Mouse (Mus musculus) adrenal gland, adult 18-20 months (tissue): ENCODE results near the gene Ubqln4. TPM values are rescaled to one million over a fixed set of nuclear protein-coding genes. Genes with fewer than 3 reads are reported as not detected.
"Not testable (repeated sequence)": the region's sequence is repeated elsewhere in the genome, so short reads cannot be mapped to it uniquely, and the experiment has no call there.

Source experiments
- DNase-seq, 2 experiments: peaks; one replicate each; pipeline ENCODE4 v3.0.0; 2021 to 2022; ENCODE audit warnings: low spot score in 2 of 2
- microRNA-seq, 2 experiments: library from miRNA; unstranded; fragments of <30 nt; microRNA quantifications; one replicate each; pipeline ENCODE4 v1.2.0; 2021; ENCODE audit warnings: borderline number of aligned reads in 2 of 2
- total RNA-seq, 2 experiments: library from RNA; stranded (reverse); gene quantifications; 1 replicate in 1 of 2; 2 replicates in 1 of 2; pipeline ENCODE4 v1.2.3; 2021

Gene Ubqln4
- total RNA-seq, 2 experiments from 2014 or later = 72.9 to 96.6 TPM

DNA sequence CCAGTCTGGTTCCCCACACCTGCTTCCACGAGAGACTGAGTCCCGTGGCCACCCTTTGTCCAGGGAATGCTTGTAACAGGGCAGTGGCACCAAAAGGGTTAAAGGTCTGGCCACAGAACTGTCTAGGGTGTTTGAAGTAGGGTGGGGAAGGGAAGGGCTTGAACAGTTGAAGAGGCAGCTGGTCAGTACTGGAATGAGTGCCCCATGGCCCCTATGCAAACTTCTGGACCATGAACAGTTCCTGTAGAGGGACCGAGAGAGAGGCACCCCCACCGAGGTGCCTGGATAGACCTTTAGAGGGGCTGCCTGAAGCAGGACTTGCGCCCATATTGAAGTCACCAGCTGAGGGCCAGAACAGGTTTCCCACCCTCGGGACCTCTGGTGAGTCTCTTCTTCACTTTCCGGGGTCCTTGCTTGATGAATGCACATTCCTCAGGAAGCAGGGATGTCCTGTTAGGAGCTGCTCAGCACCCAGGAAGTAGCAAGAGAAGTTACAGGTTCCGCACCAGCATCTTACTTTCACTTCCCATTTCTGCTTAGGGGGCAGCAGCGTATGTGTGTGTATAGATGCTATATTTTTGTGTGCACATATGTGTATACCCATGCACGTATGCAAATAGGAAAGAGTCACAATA, 39.5 kb downstream of the Ubqln4 start:
- DNase-seq = no peak

DNA sequence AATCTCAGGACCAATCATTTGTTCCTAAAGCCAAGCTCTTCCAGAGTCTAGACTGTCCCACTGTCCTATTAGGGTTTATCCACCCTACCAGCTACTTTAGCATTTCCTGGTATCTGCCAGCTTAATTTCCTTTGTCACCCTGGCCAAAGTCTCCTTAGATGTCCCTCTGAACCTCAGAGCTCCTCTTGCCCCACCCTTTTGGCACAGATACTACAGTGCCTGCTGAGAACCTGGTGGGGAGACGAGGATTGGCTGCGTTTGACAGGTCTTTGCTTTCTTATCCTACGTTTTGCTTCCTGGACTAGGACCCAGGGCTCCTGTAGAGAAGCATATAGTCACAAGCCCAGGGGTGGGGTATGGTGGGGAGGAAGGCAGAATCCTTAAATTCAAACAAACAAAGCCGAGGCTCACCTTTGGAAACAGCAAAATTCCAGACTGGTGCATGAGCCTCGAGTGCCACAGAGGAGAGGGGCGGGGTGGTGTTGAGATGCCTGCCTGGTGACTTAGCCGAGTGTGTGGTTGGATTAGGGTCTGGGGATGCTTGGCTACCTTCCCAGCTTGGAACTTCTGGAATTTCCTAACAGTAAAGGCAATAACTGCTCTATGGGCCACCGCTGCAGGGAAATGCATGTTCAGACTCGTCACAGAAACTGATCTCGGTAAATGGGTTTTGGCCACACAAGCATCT, 40.5 kb downstream of the Ubqln4 start:
- DNase-seq = no peak

DNA sequence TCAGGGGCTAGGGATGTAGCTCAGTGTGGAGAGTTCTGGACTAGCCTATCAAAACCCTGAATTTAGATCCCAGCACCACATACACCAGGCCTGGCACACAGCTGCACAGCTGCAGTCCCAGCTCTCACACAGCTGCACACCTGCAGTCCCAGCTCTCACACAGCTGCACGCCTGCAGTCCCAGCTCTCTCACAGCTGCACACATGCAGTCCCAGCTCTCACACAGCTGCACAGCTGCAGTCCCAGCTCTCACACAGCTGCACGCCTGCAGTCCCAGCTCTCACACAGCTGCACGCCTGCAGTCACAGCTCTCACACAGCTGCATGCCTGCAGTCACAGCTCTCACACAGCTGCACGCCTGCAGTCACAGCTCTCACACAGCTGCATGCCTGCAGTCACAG, 43.0 kb downstream of the Ubqln4 start:
- DNase-seq = not testable (repeated sequence)

DNA sequence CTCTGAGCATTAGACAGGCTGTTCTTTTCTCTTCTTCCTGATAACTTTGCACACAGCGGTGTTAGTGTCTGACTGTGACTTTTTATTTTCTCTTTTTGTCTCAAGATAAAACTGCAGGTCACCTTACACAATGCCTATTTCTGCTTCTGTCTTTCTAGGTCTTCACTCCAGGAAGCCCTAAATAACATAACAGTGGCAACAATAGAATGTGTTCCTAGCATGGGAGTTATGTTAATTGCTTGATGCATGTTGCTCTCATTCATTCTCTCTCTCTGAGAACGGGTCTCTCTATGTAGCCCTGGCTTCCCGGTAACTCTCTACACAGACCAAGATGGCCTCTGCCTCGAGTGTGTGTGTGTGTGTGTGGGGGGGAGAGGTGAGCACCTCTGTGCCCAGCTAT, 48.9 kb downstream of the Ubqln4 start:
- no peak for DNase-seq

DNA sequence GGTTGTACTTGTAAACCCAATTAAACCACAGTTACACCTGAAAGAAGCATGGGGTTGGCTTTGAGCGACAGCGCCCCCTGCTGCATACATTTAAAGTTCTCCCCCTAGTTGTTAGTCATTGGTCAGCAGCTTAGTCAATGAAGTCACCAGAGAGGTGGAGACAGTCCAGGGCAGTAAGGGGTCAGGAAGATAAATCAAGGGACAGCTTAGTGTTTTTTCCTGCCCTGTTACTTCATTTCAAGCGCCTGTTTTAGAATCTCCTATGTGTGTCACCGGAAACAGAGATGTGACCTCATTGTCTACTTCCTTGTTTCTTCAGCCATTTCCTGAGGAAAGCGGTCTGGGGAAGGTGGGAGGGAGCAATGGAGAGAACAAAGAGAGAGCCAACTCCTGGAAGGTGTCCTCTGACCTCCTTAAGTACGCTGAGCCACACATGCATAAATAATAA, 50.2 kb downstream of the Ubqln4 start:
- DNase-seq = peak; percentile 75 to 82

DNA sequence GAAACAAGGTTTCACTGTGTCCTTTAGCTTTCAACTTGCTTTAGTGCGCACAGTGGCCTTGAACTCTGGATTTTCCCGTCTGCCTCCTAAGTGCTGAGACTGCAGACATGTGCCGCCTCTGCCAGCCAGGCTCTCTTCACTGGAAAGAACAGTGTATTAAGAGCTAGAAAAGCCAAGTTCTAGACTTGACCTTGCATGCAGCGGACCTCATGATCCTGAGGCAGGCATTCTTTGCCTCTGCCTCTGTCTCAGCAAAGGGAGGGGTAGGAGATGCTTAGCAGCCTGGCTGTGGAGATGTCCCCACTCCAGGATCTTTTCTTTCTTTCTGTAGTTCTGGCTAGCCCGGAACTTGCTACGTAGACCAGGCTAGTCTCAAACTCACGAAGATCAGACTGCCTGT, 51.3 kb downstream of the Ubqln4 start:
- no peak for DNase-seq

DNA sequence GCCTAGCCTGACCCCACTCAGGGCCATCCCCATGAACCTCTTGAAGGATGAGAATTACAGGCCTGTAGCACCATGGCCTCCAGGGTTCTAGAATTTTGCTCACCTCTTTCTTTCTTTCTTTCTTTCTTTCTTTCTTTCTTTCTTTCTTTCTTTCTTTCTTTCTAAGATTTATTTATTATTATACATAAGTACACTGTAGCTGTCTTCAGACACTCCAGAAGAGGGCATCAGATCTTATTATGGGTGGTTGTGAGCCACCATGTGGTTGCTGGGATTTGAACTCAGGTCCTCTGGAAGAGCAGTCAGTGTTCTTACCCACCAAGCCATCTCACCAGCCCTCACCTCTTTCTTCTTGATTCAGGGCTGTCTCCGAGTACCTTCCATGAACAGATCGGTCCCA, 52.1 kb downstream of the Ubqln4 start, which contains the start of gene Arhgef2:
Gene Arhgef2, plus strand, starts transcription at position 301 of the 400 bp plus-strand sequence.
- not testable (repeated sequence) for DNase-seq

DNA sequence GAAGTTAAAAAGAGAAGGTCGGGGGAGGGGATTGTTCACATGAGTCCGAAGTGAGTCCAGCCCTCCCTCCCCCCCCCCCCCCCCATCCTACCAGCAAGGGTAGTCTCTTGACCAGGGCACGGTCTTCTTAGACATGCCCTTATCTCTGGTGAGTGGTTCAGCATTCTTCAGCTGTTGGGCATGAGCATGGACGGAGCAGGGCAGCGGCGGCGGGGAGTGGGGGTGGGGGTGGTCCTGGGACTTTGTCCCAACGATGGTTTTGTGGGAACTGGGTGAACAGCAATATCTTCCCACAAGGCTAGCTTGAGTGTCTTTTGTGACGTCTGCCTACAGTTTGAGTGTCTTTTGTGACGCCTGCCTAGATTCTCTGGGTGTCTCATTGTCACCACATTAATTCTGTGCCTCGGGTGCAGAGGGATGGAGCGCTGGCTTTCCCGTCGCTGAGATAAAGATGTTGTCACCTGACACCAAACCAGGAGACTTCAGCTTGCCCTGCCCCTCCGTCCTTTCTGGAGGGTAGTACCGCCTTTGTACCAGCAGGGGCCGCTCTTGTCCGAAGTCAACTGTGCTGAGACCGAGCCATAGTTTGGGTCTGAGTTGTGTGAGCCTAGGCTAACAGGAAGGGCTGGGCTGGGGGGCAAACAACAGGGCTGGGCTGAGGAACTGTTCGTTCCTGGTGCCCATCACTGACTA, 53.7 kb downstream of the Ubqln4 start:
- DNase-seq = peak; percentile 85 to 90

DNA sequence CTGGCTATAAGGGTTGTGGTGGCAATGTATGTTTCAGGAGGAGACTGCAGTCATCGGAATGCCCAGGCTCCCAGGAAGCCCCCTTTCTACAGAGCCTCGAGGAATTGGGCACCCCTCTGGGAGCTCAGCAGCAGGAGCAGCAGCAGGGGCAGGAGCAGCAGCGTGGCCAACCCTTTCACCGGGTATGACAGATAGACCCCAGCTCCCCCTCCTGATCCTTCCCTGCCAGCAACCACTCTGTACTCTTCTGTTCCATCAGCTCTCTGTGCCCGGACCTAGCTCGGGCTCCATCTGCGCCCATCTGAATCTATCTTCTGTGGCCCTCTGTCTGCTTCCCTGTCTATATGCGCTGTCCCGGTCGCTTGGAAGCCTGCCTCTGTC, 54.2 kb downstream of the Ubqln4 start:
- DNase-seq = no peak

DNA sequence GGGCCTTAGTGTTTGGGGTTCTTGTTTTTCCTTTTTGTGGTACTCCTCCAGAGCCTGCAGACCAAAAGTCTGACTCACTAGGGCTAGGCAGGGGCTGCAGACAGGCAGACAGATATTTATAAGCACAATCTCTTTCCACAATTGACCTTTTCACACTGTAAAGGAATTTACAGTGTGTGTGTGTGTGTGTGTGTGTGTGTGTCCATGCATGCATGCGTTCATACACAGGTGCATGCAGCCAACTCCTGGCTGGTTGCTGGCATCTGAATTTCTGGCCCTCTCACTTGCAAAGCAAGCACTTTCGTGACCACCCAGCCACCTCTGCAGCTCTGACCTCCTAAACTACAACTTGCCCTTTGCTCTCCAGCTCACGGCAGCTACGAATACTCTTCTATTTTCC, 55.5 kb downstream of the Ubqln4 start:
- DNase-seq = no peak

DNA sequence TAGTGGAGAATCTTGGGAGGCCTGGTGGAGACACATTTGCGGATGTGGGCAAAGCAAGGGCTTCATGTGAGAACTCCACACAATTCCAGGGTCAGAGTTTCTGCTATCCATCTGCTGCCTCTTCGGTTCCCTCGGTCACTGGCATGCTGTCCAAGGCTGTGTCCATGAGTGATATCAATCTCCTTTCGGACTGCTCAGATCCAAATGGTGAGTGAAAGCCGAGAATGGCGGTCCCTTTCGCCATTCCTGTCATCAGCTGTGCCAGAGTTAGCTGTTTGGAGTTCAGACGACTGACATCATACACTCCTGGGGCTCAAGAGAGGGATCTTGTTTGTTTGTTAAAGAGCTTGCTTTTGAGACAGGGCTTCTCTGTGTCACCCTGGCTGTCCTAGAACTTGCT, 60.9 kb downstream of the Ubqln4 start:
- no peak for DNase-seq

DNA sequence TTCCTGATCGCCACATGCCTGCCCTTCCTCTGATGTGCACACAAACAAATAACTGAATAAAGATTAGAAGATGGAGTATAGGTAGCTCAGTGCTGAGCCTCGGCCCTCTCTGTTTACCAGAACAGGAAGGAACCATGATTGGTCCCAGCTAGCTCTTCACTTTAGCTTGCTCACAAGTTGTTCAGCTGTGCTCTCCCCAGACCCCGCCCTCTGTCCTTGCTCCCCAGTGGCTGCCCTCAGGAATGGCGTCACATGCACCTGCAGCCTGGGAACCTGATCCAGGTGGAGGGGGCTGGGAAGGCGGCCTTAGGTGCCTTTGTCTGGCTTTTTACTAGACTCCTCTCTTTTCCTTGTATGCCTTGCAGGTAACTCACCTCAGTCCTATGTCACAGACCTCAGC, 61.6 kb downstream of the Ubqln4 start:
- no peak for DNase-seq

DNA sequence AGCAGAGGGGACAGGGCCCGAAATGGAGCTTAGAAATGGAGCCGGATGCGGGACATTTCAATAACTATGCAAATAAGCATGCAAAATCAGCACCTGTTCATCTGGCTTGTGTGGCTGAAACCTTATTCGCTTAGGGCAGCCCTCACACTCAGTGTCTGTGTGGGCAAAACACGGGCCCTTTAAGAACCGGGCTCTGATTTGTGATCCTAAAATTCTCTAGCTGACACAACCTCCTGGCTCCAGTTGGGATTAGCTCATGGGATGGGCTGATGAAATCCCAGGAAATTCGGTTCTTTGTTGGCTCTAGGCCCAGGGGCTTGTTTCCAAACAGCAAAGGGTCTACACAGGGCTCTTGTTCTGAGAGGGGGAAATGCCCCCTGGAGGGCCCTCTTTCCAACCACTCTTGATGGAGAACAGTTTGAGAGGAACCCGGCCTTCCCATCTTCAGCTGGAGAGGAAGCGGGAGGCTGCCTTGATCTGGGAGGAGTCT, 62.4 kb downstream of the Ubqln4 start:
- DNase-seq = no peak

DNA sequence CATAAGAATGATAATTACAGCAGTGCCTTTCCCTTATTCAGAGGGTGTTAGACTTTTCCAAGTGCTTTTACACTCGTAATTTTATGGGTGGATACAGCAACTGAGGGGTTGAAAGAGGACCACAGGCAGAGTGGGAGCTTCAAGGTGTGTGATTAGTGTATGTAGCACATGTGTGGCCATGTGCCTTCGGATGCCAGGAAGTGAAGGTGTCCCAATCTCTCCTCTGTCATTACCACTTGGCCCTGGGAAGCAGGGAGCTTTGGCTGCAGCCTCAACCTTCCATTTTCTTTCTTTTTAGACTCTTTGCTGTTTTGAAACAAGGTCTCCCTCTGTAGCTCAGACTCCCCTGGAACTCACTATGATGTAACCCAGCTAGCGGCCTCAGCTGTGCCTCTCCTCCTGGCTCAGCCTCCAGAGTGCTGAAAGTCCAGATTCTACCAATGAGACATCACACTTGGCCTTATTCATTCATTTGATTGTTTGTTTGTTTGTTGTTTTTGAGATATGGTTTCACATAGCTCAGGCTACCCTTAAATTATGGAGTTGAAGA, 63.5 kb downstream of the Ubqln4 start:
- no peak for DNase-seq

DNA sequence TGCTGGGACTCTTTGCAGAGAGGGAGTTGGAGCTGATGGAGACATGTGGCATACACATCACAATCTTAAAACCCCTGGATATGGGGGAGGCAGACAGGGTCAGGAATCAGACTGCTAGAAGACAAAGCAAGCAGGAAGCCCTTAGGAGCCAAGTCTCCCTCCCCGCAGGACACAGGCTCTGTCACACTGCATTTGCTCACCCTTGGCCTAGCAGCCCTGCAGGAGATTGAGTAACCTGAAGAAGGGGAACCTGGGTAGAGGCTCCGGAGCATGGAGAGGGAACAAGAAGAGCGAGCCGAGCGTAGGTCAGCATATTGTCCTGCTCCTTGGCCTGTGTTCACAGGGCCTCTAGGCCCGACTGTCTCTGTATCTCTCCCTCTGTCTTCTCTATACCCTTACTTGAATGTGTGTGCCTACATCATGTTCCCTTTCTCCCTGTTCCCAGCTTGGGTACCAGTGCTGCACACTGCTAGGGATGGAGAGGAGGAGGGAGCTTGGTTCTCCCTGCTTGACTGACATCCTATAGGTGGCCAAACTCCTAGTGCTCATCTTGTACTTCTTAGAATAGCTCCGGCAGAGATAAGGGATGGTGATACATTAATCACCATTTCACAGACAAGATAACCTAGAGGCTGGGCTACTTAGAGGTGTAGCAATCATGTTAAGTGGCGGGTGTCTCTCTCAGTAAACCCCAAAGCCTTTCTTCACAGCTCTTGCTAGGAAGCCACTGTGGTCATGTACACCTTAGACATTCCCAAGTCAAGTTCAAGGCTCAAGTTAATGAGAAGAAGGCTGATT, 64.7 kb downstream of the Ubqln4 start:
- DNase-seq = no peak

Small RNA genes lying within 50 kb of the gene (microRNA-seq; reads per million reads assigned to microRNA genes)
- gene Mir1905 = 0 reads per million in 2 experiments

Other genes starting within 250 kb of the Ubqln4 start
- 100 to 1,000 TPM; 183 to 220 TPM for gene Glmp, start 228.7 kb upstream of the Ubqln4 start, total RNA-seq
- gene Tmem79, start 217.6 kb upstream of the Ubqln4 start, total RNA-seq = 10 to 100 TPM; 10.3 to 37.6 TPM
- gene Smg5, start 217.5 kb upstream of the Ubqln4 start, total RNA-seq = 10 to 100 TPM; 43.3 to 46.0 TPM
- gene Paqr6, start 189.2 kb upstream of the Ubqln4 start, total RNA-seq = 1 to 10 TPM; 2.1 to 3.2 TPM
- 1 to 10 TPM in 1 of 2 experiments, not detected in 1; 1.5 TPM for gene Bglap3, start 181.0 kb upstream of the Ubqln4 start, total RNA-seq
- under 1 TPM in 1 of 2 experiments, not detected in 1; 0.76 TPM for gene Bglap2, start 175.1 kb upstream of the Ubqln4 start, total RNA-seq
- 1 to 10 TPM in 1 of 2 experiments, not detected in 1; 2.7 TPM for gene Bglap, start 169.3 kb upstream of the Ubqln4 start, total RNA-seq
- 10 to 100 TPM; 26.5 to 35.5 TPM for gene Pmf1, start 143.4 kb upstream of the Ubqln4 start, total RNA-seq
- gene Slc25a44, start 128.6 kb upstream of the Ubqln4 start, total RNA-seq = 10 to 100 TPM; 56.0 to 66.6 TPM
- 10 to 100 TPM; 12.6 to 23.6 TPM for gene Sema4a, start 92.6 kb upstream of the Ubqln4 start, total RNA-seq
- 100 to 1,000 TPM; 106 to 137 TPM for gene Lmna, start 43.8 kb upstream of the Ubqln4 start, total RNA-seq
- gene Mex3a, start 21.4 kb upstream of the Ubqln4 start, total RNA-seq = 1 to 10 TPM; 2.6 to 3.3 TPM
- gene Rab25, start 5.5 kb upstream of the Ubqln4 start, total RNA-seq = not detected
- gene Lamtor2, start 684 bp upstream of the Ubqln4 start, total RNA-seq = 100 to 1,000 TPM; 156 to 164 TPM
- gene Ssr2, start 22.1 kb downstream of the Ubqln4 start, total RNA-seq = 100 to 1,000 TPM; 145 to 198 TPM
- 10 to 100 TPM; 19.4 to 27.0 TPM for gene Arhgef2, start 52.2 kb downstream of the Ubqln4 start, total RNA-seq
- gene Rxfp4, start 99.4 kb downstream of the Ubqln4 start, total RNA-seq = not detected
- gene Khdc4, start 132.0 kb downstream of the Ubqln4 start, total RNA-seq = 10 to 100 TPM; 65.1 to 67.4 TPM
- gene Rit1, start 163.1 kb downstream of the Ubqln4 start, total RNA-seq = 10 to 100 TPM; 52.2 to 59.9 TPM
- 1 to 10 TPM; 8.3 to 10.0 TPM for gene Syt11, start 221.4 kb downstream of the Ubqln4 start, total RNA-seq